Mouse (Mus musculus) myocyte (in vitro differentiated cells): ENCODE measurements at regions not wholly inside any gene's neighbourhood (a gene's known extent, or its start where the extent isn't known, plus 50 kb on each side); places are given as distances from the start of the nearest gene placed in this dataset.

ENCODE experiments used
- H3K27me3 ChIP-seq: one replicate; pipeline ENCODE4 v1.6.1; 2011; ENCODE audit not compliant: control insufficient read depth, insufficient read depth, insufficient read length
- H3K36me3 ChIP-seq: one replicate; pipeline ENCODE4 v1.6.1; 2011; ENCODE audit not compliant: control insufficient read depth, insufficient read depth
- H3K4me2 ChIP-seq: one replicate; pipeline ENCODE4 v1.6.1; 2011; ENCODE audit warnings: low read depth, control low read depth
- H3K4me3 ChIP-seq: one replicate; pipeline ENCODE4 v1.5.1; 2011; ENCODE audit warnings: mild to moderate bottlenecking, control low read depth, moderate library complexity
- H3K79me2 ChIP-seq: one replicate; pipeline ENCODE4 v1.6.1; 2011; ENCODE audit not compliant: control insufficient read depth, insufficient read depth
- H3ac ChIP-seq: one replicate; pipeline ENCODE4 v1.6.1; 2011; ENCODE audit not compliant: control insufficient read depth, insufficient read length
- CEBPB ChIP-seq: IDR thresholded peaks from 2 replicates; pipeline ENCODE4 v1.6.1; 2011; ENCODE audit warnings: mild to moderate bottlenecking, moderate library complexity; ENCODE audit not compliant: poor library complexity, insufficient read depth, severe bottlenecking
- E2F4 ChIP-seq: IDR thresholded peaks from one replicate; pipeline ENCODE4 v1.6.1; 2011; ENCODE audit warnings: mild to moderate bottlenecking, control low read depth, moderate library complexity; ENCODE audit not compliant: insufficient read depth
- MAX ChIP-seq: IDR thresholded peaks from one replicate; pipeline ENCODE4 v1.6.1; 2011; ENCODE audit warnings: low read depth, mild to moderate bottlenecking, control low read depth
- MYOD1 ChIP-seq, 3 experiments: IDR thresholded peaks; one replicate each; pipeline ENCODE4 v1.6.1; 2011; ENCODE audit warnings: control low read depth in 2 of 3, low read depth in 2 of 3, mild to moderate bottlenecking in 2 of 3, moderate library complexity in 1 of 3; ENCODE audit not compliant: insufficient read length in 2 of 3, control insufficient read depth in 1 of 3
- MYOG ChIP-seq, 3 experiments: IDR thresholded peaks; one replicate each; pipeline ENCODE4 v1.6.1; 2011; ENCODE audit warnings: control low read depth in 2 of 3, low read depth in 2 of 3, mild to moderate bottlenecking in 2 of 3; ENCODE audit not compliant: insufficient read length in 2 of 3, control insufficient read depth in 1 of 3, insufficient read depth in 1 of 3
- POLR2A ChIP-seq: IDR thresholded peaks from one replicate; pipeline ENCODE4 v1.6.1; 2011; ENCODE audit warnings: low read depth, mild to moderate bottlenecking, control low read depth, moderate library complexity; ENCODE audit not compliant: insufficient read length
- POLR2AphosphoS2 ChIP-seq: IDR thresholded peaks from one replicate; pipeline ENCODE4 v1.6.1; 2011; ENCODE audit warnings: low read depth, control low read depth; ENCODE audit not compliant: insufficient read length
- REST ChIP-seq: IDR thresholded peaks from one replicate; pipeline ENCODE4 v1.6.1; 2011; ENCODE audit warnings: mild to moderate bottlenecking, control low read depth, moderate library complexity; ENCODE audit not compliant: insufficient read depth, insufficient read length
- SRF ChIP-seq: IDR thresholded peaks from one replicate; pipeline ENCODE4 v1.6.1; 2011; ENCODE audit warnings: low read depth; ENCODE audit not compliant: control insufficient read depth, insufficient read length
- TCF12 ChIP-seq: IDR thresholded peaks from one replicate; pipeline ENCODE4 v1.6.1; 2011; ENCODE audit warnings: mild to moderate bottlenecking, control low read depth; ENCODE audit not compliant: poor library complexity, insufficient read depth, severe bottlenecking
- TCF3 ChIP-seq: IDR thresholded peaks from one replicate; pipeline ENCODE4 v1.6.1; 2011; ENCODE audit warnings: low read depth, control low read depth; ENCODE audit not compliant: insufficient read length
- USF1 ChIP-seq: IDR thresholded peaks from one replicate; pipeline ENCODE4 v1.6.1; 2011; ENCODE audit warnings: low read depth, mild to moderate bottlenecking, control low read depth, moderate library complexity

DNA sequence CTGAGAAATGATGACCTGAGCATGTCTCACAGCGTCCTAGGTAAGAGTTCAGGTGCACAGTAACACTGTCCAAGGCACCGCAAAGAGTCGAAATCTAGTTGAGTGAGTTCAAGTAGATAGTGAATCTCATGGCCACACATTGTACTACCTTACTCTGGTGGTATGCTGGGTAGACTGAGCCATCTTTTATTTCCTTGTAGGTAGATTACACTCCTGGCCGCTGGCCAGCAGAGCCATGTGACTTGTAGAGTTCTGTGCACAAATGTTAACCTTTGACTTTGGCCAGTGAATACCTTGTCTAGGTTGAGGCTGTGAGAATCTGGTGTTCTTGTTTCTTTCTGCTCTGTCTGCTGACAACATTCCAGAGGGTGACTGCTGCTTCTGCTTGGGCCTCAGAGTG lies 273.0 kb downstream of the Bcl11a start:
- Histone ChIP-seq H3K36me3 (no peaks in the 10 kb centered on the region), H3K4me2 (no peak overlapping the region), H3ac (no peak overlapping the region), H3K79me2 (no peaks in the 10 kb centered on the region), H3K27me3 (no peaks in the 10 kb centered on the region), H3K4me3 (no peak overlapping the region)
- TF ChIP-seq POLR2A (no peak), POLR2AphosphoS2 (no peak), MAX (no peak), CEBPB (no peak), TCF12 (no peak), TCF3 (no peak)

DNA sequence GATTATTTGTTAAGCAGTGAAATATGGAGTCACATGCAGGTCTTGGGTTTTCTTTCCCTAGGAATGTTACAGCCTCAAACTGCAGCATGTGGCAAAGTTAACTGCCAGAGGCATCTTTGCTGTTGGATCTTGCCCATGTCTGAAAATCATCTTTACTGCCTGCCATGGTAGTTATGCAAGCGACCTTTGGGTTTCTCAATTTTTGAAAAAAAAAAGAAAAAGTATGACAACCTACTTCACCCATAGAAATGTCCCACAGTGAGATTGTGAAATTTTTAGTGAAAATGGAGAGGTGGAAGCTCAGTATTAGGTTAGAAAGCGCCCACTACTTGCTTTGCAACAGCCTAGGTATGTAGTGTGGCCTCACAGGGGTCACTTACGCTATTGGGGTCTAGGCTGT lies 274.2 kb downstream of the Bcl11a start:
- Histone ChIP-seq H3ac (no peak overlapping the region), H3K79me2 (no peaks in the 10 kb centered on the region), H3K27me3 (no peaks in the 10 kb centered on the region), H3K4me3 (no peak overlapping the region), H3K36me3 (no peaks in the 10 kb centered on the region), H3K4me2 (no peak overlapping the region)
- TF ChIP-seq USF1 (no peak), REST (no peak), MYOD1 (IDR thresholded peaks at IDR 0.05; ENCODE audit: control insufficient read depth in 1 of 3, insufficient read length in 2 of 3, low read depth in 2 of 3) (no peak), TCF12 (no peak), MAX (no peak)

DNA sequence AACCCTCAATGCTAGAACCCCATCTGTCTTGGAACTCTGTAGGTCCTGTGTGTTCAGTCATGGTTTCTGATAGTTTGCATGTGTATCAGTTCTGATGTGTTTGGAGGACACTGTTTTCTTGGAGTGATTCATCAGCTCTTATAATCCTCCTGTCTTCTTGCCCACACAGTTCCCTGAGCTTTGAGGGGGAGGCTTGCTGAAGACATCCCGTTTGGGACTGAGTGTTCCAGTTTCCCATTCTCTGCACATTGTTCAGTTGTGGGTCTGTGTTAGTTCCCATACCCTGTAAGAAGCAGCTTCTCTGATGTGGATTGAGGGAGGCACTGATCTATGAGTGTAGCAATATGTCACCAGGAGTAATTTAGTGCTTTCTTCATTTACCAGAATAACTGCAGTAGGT lies 275.2 kb downstream of the Bcl11a start:
- no peak for TF ChIP-seq MYOD1 (IDR thresholded peaks at IDR 0.05; ENCODE audit: control insufficient read depth in 1 of 3, insufficient read length in 2 of 3, low read depth in 2 of 3)
- H3K36me3 ChIP-seq: no peaks in the 10 kb centered on the region
- no peak overlapping the region for H3K4me3 ChIP-seq
- no peak overlapping the region for H3ac ChIP-seq
- no peak overlapping the region for H3K4me2 ChIP-seq
- H3K79me2 ChIP-seq: no peaks in the 10 kb centered on the region
- H3K27me3 ChIP-seq: no peaks in the 10 kb centered on the region

DNA sequence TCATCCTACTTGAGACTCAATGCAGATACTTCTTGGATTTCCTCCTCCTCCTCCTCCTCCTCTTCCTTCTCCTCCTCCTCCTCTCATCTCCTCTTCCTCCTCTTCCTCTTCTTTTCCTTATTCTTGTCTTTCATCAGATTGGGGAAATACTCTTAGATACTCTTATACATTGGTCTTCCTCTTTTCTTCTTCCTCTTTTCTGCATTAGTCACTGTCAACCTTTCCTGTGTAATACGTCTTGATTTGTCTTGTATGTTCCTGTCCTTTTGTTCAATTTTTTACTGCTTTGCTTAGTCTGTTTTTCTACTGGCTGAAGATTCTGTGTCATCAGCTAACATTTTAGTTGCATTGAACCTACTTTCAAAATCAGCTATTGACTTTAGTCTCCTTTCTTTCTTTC lies 279.5 kb downstream of the Bcl11a start:
- Histone ChIP-seq H3K4me2 (no peak overlapping the region), H3K27me3 (no peaks in the 10 kb centered on the region), H3K4me3 (no peak overlapping the region), H3K79me2 (no peaks in the 10 kb centered on the region), H3K36me3 (no peaks in the 10 kb centered on the region), H3ac (no peak overlapping the region)
- TF ChIP-seq MYOG (IDR thresholded peaks at IDR 0.05; ENCODE audit: control insufficient read depth in 1 of 3, insufficient read depth in 1 of 3, insufficient read length in 2 of 3, low read depth in 2 of 3) (no peak), USF1 (no peak), POLR2A (no peak), E2F4 (no peak), MYOD1 (IDR thresholded peaks at IDR 0.05; ENCODE audit: control insufficient read depth in 1 of 3, insufficient read length in 2 of 3, low read depth in 2 of 3) (no peak), SRF (no peak), TCF3 (no peak), MAX (no peak), REST (no peak), CEBPB (no peak), TCF12 (no peak), POLR2AphosphoS2 (no peak)

DNA sequence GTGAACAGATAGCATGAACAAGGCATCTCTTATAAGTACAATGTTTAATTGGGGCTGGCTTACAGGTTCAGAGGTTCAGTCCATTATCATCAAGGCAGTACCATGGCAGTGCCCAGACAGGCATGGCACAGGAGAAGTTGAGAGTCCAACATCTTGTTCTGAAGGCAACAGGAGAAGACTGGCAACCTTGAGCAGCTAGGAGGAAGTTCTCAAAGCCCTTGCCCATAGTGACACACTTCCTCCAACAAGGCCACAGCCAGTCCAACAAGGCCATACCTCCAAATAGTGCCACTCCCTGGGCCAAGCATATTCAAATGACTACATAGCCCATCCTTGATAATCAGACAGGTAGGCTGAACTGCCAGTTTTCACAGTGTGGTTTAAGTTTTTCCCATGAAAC lies 281.2 kb downstream of the Bcl11a start:
- Histone ChIP-seq H3ac (no peak overlapping the region), H3K79me2 (no peaks in the 10 kb centered on the region), H3K4me3 (no peak overlapping the region), H3K36me3 (no peaks in the 10 kb centered on the region), H3K4me2 (no peak overlapping the region), H3K27me3 (no peaks in the 10 kb centered on the region)
- TF ChIP-seq MYOD1 (IDR thresholded peaks at IDR 0.05; ENCODE audit: control insufficient read depth in 1 of 3, insufficient read length in 2 of 3, low read depth in 2 of 3) (no peak), E2F4 (no peak), MYOG (IDR thresholded peaks at IDR 0.05; ENCODE audit: control insufficient read depth in 1 of 3, insufficient read depth in 1 of 3, insufficient read length in 2 of 3, low read depth in 2 of 3) (no peak), TCF3 (no peak), TCF12 (no peak)

DNA sequence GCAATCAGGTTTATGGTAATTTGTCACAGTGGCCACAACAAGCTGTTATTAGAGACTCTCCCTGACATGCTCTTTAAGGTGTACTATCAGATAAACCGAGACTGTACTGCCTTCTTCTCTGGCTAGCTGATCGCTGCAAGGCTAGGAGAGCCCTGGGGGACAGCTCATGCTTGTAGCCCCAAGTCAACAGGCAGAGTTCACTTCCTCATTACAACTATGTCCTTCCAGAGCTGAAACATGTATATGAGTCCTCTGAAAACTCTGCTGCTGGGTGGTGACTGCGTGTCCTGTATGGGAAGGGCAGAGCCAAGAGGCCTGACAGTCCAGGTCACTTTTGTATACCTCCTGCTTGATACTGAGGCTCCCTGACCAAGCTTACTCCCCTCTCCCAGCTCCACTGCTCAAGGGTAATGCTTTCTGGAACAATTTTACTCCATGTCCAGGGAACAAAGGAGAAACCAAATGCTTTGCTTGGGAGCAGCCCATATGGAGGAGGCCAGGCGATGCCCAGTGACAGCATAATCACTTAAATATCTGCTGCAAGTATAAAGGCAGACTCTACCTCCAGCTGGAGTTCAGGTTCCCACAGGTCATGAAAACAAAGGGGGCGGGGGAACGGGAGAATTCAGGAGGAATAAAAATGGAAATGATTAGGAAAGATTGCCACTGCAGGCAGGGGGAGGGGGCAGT lies 284.3 kb downstream of the Bcl11a start:
- Histone ChIP-seq H3K36me3 (no peaks in the 10 kb centered on the region), H3K27me3 (no peaks in the 10 kb centered on the region), H3K4me2 (no peak overlapping the region), H3K79me2 (no peaks in the 10 kb centered on the region), H3K4me3 (no peak overlapping the region), H3ac (no peak overlapping the region)
- TF ChIP-seq USF1 (no peak), SRF (no peak), TCF12 (no peak), POLR2AphosphoS2 (no peak), POLR2A (no peak), TCF3 (no peak), REST (no peak), MYOD1 (IDR thresholded peaks at IDR 0.05; ENCODE audit: control insufficient read depth in 1 of 3, insufficient read length in 2 of 3, low read depth in 2 of 3) (no peak), MYOG (IDR thresholded peaks at IDR 0.05; ENCODE audit: control insufficient read depth in 1 of 3, insufficient read depth in 1 of 3, insufficient read length in 2 of 3, low read depth in 2 of 3) (no peak)
